ENCODE assay signal across 9 mouse cellular contexts in the genomic region with DNA sequence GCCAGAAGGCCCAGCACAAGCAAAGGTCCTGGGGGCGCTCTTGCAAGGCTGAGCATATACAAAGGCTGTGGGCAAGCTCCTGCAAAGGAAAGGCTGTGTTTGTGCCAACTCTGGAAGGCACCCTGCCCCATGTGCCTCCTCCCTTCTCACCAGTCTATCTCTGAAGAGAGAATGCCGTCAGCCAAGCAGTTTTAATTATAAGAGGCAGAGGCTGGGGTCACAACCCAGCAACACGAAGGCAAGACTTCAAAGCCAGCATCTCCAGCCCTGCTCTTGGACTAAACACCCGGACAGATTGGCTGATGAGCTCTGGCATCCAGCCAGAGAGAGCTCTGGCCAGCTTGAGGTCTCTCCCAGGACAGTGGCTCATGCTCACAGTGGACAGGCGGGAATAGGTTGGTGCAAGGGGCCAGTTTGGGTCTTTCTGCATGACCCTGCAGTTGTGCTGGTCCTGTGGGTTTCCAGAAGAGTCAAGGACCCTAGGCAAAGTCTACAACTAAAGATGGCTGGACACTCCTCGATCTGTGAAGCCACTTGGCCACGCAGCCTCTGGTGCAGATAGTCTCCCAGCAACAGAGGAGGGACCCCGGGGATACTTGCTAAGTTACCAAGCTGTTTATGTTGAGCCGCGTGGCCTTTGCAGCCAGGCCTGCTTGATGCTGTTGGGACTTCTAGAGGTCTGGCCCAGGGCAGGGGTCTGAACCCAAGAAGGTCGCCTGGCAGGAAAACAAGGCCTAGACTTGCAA. TPM values are rescaled to one million over a fixed set of nuclear protein-coding genes. Genes with fewer than 3 reads are reported as not detected.
DNase-seq lines count a peak whose midpoint lies in the region; ATAC-seq and TF ChIP-seq lines count a peak whose summit lies in the region.
"Had no signal": no experiment of that assay in that cellular context is flagged by ENCODE, and none has a peak within 500 bp of the region (broad histone marks: within the 10 kb centered on the region; RNA-seq: fewer than 3 reads in every experiment).

No protein-coding gene starts in this region.

- no peak overlapping the region for H3K9ac ChIP-seq in hindbrain, embryonic 11.5 days (ENCODE audit: low read depth, low read length)
- H3K9ac ChIP-seq in kidney, embryonic 16.5 days (replicated peaks; ENCODE audit: low read length): no peak overlapping the region
- H3K9ac ChIP-seq: limb, embryonic 12.5 days had no signal

- WGBS in hindbrain, embryonic 10.5 days: 81% methylated on average over 11 of the region's 11 CpGs
- 76% methylated on average over 11 of the region's 11 CpGs for WGBS in hindbrain, embryonic 11.5 days
- WGBS in cerebellum, adult 2 months: 39% methylated on average over 11 of the region's 11 CpGs
- WGBS in kidney, embryonic 16.5 days: 64% methylated on average over 11 of the region's 11 CpGs

- H3K27me3 ChIP-seq in hindbrain, embryonic 10.5 days (ENCODE audit: insufficient read depth, poor library complexity, severe bottlenecking): peaks cover 27% of the 10 kb centered on the region; the same call in 1 of the 2 replicates
- no peaks in the 10 kb centered on the region for H3K27me3 ChIP-seq in hindbrain, embryonic 11.5 days (ENCODE audit: control insufficient read depth, insufficient read depth, low read length)
- H3K27me3 ChIP-seq in cerebellum, adult 2 months (ENCODE audit: control insufficient read depth, insufficient read depth, low read length): no peaks in the 10 kb centered on the region
- H3K27me3 ChIP-seq in kidney, embryonic 16.5 days (ENCODE audit: insufficient read depth, low read length): no peaks in the 10 kb centered on the region
- H3K27me3 ChIP-seq: limb, embryonic 12.5 days had no signal

- no peak for DNase-seq in hindbrain, embryonic 10.5 days (ENCODE audit: low spot score)
- DNase-seq in hindbrain, embryonic 11.5 days (ENCODE audit: low spot score): no peak
- peak; percentile 86 for DNase-seq in brain, adult 2 months (ENCODE audit: low read depth, low spot score)
- peak; percentile 77 to 85 for DNase-seq in cerebellum, adult 2 months
- no peak for DNase-seq in thymus, adult 18-20 months
- no peak for DNase-seq in left cerebral cortex, adult 8-10 months (ENCODE audit: low spot score in 2 of 2)
- DNase-seq in left cerebral cortex, adult 11 months (ENCODE audit: low spot score): no peak

- H3K9me3 ChIP-seq in hindbrain, embryonic 10.5 days: no peaks in the 10 kb centered on the region
- no peaks in the 10 kb centered on the region for H3K9me3 ChIP-seq in hindbrain, embryonic 11.5 days (ENCODE audit: control insufficient read depth, low read length)
- H3K9me3 ChIP-seq in kidney, embryonic 16.5 days (ENCODE audit: low read length): no peaks in the 10 kb centered on the region; the same call in 1 of the 2 replicates
- H3K9me3 ChIP-seq: limb, embryonic 12.5 days had no signal

- H3K36me3 ChIP-seq in hindbrain, embryonic 10.5 days: no peaks in the 10 kb centered on the region
- no peaks in the 10 kb centered on the region for H3K36me3 ChIP-seq in hindbrain, embryonic 11.5 days (ENCODE audit: control insufficient read depth, insufficient read depth, low read length)
- no peaks in the 10 kb centered on the region for H3K36me3 ChIP-seq in kidney, embryonic 16.5 days (ENCODE audit: insufficient read depth, low read length)
- H3K36me3 ChIP-seq: limb, embryonic 12.5 days had no signal

- H3K4me1 ChIP-seq in hindbrain, embryonic 10.5 days (replicated peaks): peaks cover 42% of the 10 kb centered on the region
- H3K4me1 ChIP-seq in hindbrain, embryonic 11.5 days (replicated peaks; ENCODE audit: control insufficient read depth, insufficient read depth, low read length): 0 out of 2 replicates have a peak, but pooled peaks cover 2% of the 10 kb centered on the region
- H3K4me1 ChIP-seq in cerebellum, adult 2 months (ENCODE audit: control insufficient read depth, insufficient read depth, low read length): peaks cover 17% of the 10 kb centered on the region
- peaks cover 19% of the 10 kb centered on the region for H3K4me1 ChIP-seq in kidney, embryonic 16.5 days (ENCODE audit: insufficient read depth, low read length)

- no peak overlapping the region for H3K4me2 ChIP-seq in hindbrain, embryonic 11.5 days (replicated peaks; ENCODE audit: low read depth, low read length)
- H3K4me2 ChIP-seq in kidney, embryonic 16.5 days (replicated peaks; ENCODE audit: low read depth, low read length): no peak overlapping the region
- H3K4me2 ChIP-seq: limb, embryonic 12.5 days had no signal

- TF ChIP-seq POLR2A in cerebellum, adult 2 months (IDR thresholded peaks at IDR 0.05; ENCODE audit: borderline replicate concordance, insufficient read depth, low read length): no peak

- no peak for ATAC-seq in hindbrain, embryonic 11.5 days (ENCODE audit: low FRiP score)
- ATAC-seq in kidney, embryonic 16.5 days (ENCODE audit: low FRiP score, low TSS enrichment): no peak

- TF ChIP-seq CTCF in cerebellum, adult 2 months (IDR thresholded peaks at IDR 0.05; ENCODE audit: borderline replicate concordance, insufficient read depth, low read depth, low read length): no peak

- no peak overlapping the region for H3K4me3 ChIP-seq in hindbrain, embryonic 10.5 days
- no peak overlapping the region for H3K4me3 ChIP-seq in hindbrain, embryonic 11.5 days (ENCODE audit: low read depth, low read length)
- no peak overlapping the region for H3K4me3 ChIP-seq in cerebellum, adult 2 months (replicated peaks; ENCODE audit: insufficient read depth, low read depth, low read length)
- no peak overlapping the region for H3K4me3 ChIP-seq in kidney, embryonic 16.5 days (ENCODE audit: low read length)
- H3K4me3 ChIP-seq: limb, embryonic 12.5 days had no signal

- H3K27ac ChIP-seq in hindbrain, embryonic 10.5 days: peak overlapping the region; percentile 71
- no peak overlapping the region for H3K27ac ChIP-seq in hindbrain, embryonic 11.5 days (ENCODE audit: low read depth, low read length)
- no peak overlapping the region for H3K27ac ChIP-seq in cerebellum, adult 2 months (ENCODE audit: insufficient read depth, low read length)
- H3K27ac ChIP-seq in kidney, embryonic 16.5 days (ENCODE audit: low read length): 0 out of 2 replicates have a peak overlapping the region, but pooled peaks have one; percentile 13
- H3K27ac ChIP-seq: limb, embryonic 12.5 days had no signal

RNA-seq across cellular contexts. Expression of a gene that starts 12.9 kb away (rescaled TPM):
- 7.4 and 12.9 TPM in 2 replicates for polyA plus RNA-seq in hindbrain, embryonic 10.5 days (2016; fragmentation: Nextera tagmentation; extraction: Ambion mirVana)
- polyA plus RNA-seq in hindbrain, embryonic 11.5 days (2014; fragmentation: Nextera tagmentation; extraction: Ambion mirVana): 6.2 and 7.1 TPM in 2 replicates
- 3.1 and 3.7 TPM in 2 replicates for polyA plus RNA-seq in cerebellum, adult 2 months (2012; rRNA removed)
- 53.6 and 56.5 TPM in 2 replicates for polyA plus RNA-seq in kidney, embryonic 16.5 days (2015; fragmentation: Nextera tagmentation; extraction: Ambion mirVana)
- total RNA-seq in left cerebral cortex, adult 8-10 months (2022): 1 to 10 TPM; 3.6 to 5.7 (median 4.2) TPM

Comparison
In these comparisons a context has a peak if more than half of its experiments do, and no peak if none do; other contexts are left out.
1. H3K27ac ChIP-seq: peak in hindbrain, embryonic 10.5 days (single experiment) and kidney, embryonic 16.5 days (single experiment); none in hindbrain, embryonic 11.5 days (single experiment) and cerebellum, adult 2 months (single experiment).
2. DNase-seq: peak in brain, adult 2 months (single experiment) and cerebellum, adult 2 months (2 of 2); none in hindbrain, embryonic 10.5 days (single experiment), hindbrain, embryonic 11.5 days (single experiment), thymus, adult 18-20 months (0 of 2), left cerebral cortex, adult 8-10 months (0 of 2) and left cerebral cortex, adult 11 months (single experiment).